Mouse (Mus musculus): ENCODE data around the gene Rxra.

- TF ChIP-seq CTCF (IDR thresholded peaks at IDR 0.05; ENCODE audit: control insufficient read depth, insufficient read depth, low read length) (peak; percentile 26; the same call in 1 of the 2 replicates), POLR2A (IDR thresholded peaks at IDR 0.05; ENCODE audit: borderline replicate concordance, control insufficient read depth, low read depth, low read length) (peak; percentile 52; the same call in 1 of the 2 replicates)
Measured at GRCm38 (mm10) chr2:27714131-27714530, 37.9 kb downstream of the Rxra start.

All from bone marrow, adult 2 months (tissue).